Mouse (Mus musculus): Measurements from ENCODE around the gene Gm37240.

DNA sequence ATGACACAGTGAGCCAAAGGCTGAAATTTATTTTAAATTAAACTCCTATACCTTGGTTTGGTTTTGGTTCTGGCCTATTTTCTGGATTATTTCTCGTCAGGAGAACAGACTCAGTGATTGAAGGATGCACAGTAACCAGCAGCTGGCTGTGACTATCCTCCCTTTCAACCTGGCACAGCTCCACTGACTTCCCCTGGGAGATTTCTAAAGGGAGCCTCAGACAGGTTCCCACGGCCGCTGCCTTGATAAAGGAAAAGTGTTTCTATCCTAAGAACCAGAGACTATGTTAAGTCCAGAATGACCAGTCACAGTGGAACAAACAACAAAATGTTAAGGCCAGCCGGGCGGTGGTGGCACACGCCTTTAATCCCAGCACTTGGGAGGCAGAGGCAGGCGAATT lies 106.4 kb downstream of the Gm37240 start:
- TF ChIP-seq CTCF (IDR thresholded peaks at IDR 0.05; ENCODE audit: low read depth), result no peak
- no peak for TF ChIP-seq EP300 (optimal IDR thresholded peaks at IDR 0.05)
